Mouse (Mus musculus) MN1 (cell line): Measurements from ENCODE around the gene Rpp25l.
A peak's percentile ranks its signal among the peaks of the same experiment; 100 is the strongest.
"Not testable (repeated sequence)": the region's sequence is repeated elsewhere in the genome, so short reads cannot be mapped to it uniquely, and the experiment has no call there.

Experiments used
- DNase-seq: peaks from one replicate; pipeline ENCODE4 v3.0.0-alpha.2; 2016; ENCODE audit warnings: low spot score

Gene Rpp25l

GRCm38 (mm10) chr4:41696930-41697841 lies 16.1 kb downstream of the Rpp25l start, which contains the start of gene Cntfr:
TSS of gene Cntfr (minus strand) at chr4:41697089.
- DNase-seq: peak; percentile 76

GRCm38 (mm10) chr4:41696452-41696851 lies 16.9 kb downstream of the Rpp25l start:
- not testable (repeated sequence) for DNase-seq

GRCm38 (mm10) chr4:41695800-41696199 lies 17.5 kb downstream of the Rpp25l start:
- not testable (repeated sequence) for DNase-seq

- DNase-seq: not testable (repeated sequence)
Observed at GRCm38 (mm10) chr4:41693511-41693910, 19.8 kb downstream of the Rpp25l start.

GRCm38 (mm10) chr4:41690014-41690413 lies 23.3 kb downstream of the Rpp25l start:
- not testable (repeated sequence) for DNase-seq

GRCm38 (mm10) chr4:41688562-41688961 lies 24.8 kb downstream of the Rpp25l start:
- DNase-seq: not testable (repeated sequence)

GRCm38 (mm10) chr4:41685882-41686492 lies 27.3 kb downstream of the Rpp25l start:
- DNase-seq: not testable (repeated sequence)

GRCm38 (mm10) chr4:41684931-41685453 lies 28.3 kb downstream of the Rpp25l start:
- not testable (repeated sequence) for DNase-seq

GRCm38 (mm10) chr4:41684131-41684930 lies 29.0 kb downstream of the Rpp25l start:
- not testable (repeated sequence) for DNase-seq

- DNase-seq: not testable (repeated sequence)
Observed at GRCm38 (mm10) chr4:41683303-41683702, 30.0 kb downstream of the Rpp25l start.

GRCm38 (mm10) chr4:41682789-41683188 lies 30.5 kb downstream of the Rpp25l start:
- no peak for DNase-seq

- DNase-seq: no peak
Observed at GRCm38 (mm10) chr4:41681947-41682346, 31.4 kb downstream of the Rpp25l start.

GRCm38 (mm10) chr4:41681176-41681575 lies 32.2 kb downstream of the Rpp25l start:
- no peak for DNase-seq

- DNase-seq: no peak
Observed at GRCm38 (mm10) chr4:41679291-41679690, 34.0 kb downstream of the Rpp25l start.

GRCm38 (mm10) chr4:41678863-41679262 lies 34.5 kb downstream of the Rpp25l start:
- no peak for DNase-seq

- DNase-seq: peak; percentile 78
Observed at GRCm38 (mm10) chr4:41677006-41677629, 36.2 kb downstream of the Rpp25l start.

- peak; percentile 68 for DNase-seq
Observed at GRCm38 (mm10) chr4:41676248-41677005, 36.9 kb downstream of the Rpp25l start.

- peak; percentile 49 for DNase-seq
Observed at GRCm38 (mm10) chr4:41673186-41673585, 40.1 kb downstream of the Rpp25l start.

GRCm38 (mm10) chr4:41672522-41672963 lies 40.8 kb downstream of the Rpp25l start:
- peak; percentile 32 for DNase-seq

- DNase-seq: no peak
Observed at GRCm38 (mm10) chr4:41671963-41672480, 41.3 kb downstream of the Rpp25l start.
